Mouse (Mus musculus): Measurements from ENCODE around the gene Gpc6.

The Gpc6 gene

GRCm38 (mm10) chr14:117930105-117930847, 1005.2 kb downstream of the Gpc6 start:
- DNase-seq (ENCODE audit: low spot score in 2 of 2) = no peak

GRCm38 (mm10) chr14:117930848-117931816, 1006.0 kb downstream of the Gpc6 start:
- DNase-seq (ENCODE audit: low spot score in 2 of 2) = no peak

- DNase-seq (ENCODE audit: low spot score in 2 of 2) = no peak
Measured at GRCm38 (mm10) chr14:117932163-117932851, 1007.2 kb downstream of the Gpc6 start.

- DNase-seq (ENCODE audit: low spot score in 2 of 2) = no peak
Measured at GRCm38 (mm10) chr14:117938554-117938953, 1013.4 kb downstream of the Gpc6 start.

GRCm38 (mm10) chr14:117939471-117939870, 1014.4 kb downstream of the Gpc6 start:
- no peak for DNase-seq (ENCODE audit: low spot score in 2 of 2)

- no peak for DNase-seq (ENCODE audit: low spot score in 2 of 2)
Measured at GRCm38 (mm10) chr14:117945920-117946503, 1020.9 kb downstream of the Gpc6 start.

GRCm38 (mm10) chr14:117951265-117951664, 1026.2 kb downstream of the Gpc6 start:
- no peak for DNase-seq (ENCODE audit: low spot score in 2 of 2)

GRCm38 (mm10) chr14:117951686-117952085, 1026.6 kb downstream of the Gpc6 start:
- no peak for DNase-seq (ENCODE audit: low spot score in 2 of 2)

GRCm38 (mm10) chr14:117956051-117956450, 1030.9 kb downstream of the Gpc6 start:
- no peak for DNase-seq (ENCODE audit: low spot score in 2 of 2)

GRCm38 (mm10) chr14:117958389-117958788, 1033.3 kb downstream of the Gpc6 start:
- DNase-seq (ENCODE audit: low spot score in 2 of 2) = peak; percentile 63 to 64

GRCm38 (mm10) chr14:117961267-117961666, 1036.2 kb downstream of the Gpc6 start:
- no peak for DNase-seq (ENCODE audit: low spot score in 2 of 2)

GRCm38 (mm10) chr14:117961844-117962243, 1036.7 kb downstream of the Gpc6 start:
- no peak for DNase-seq (ENCODE audit: low spot score in 2 of 2)

- DNase-seq (ENCODE audit: low spot score in 2 of 2) = no peak
Measured at GRCm38 (mm10) chr14:117962453-117962852, 1037.3 kb downstream of the Gpc6 start.

GRCm38 (mm10) chr14:117972576-117972975, 1047.5 kb downstream of the Gpc6 start:
- no peak for DNase-seq (ENCODE audit: low spot score in 2 of 2)

- DNase-seq (ENCODE audit: low spot score in 2 of 2) = peak in 1 of 2 experiments; percentile 37
Measured at GRCm38 (mm10) chr14:117981532-117981931, 1056.4 kb downstream of the Gpc6 start.

- no peak for DNase-seq (ENCODE audit: low spot score in 2 of 2)
Measured at GRCm38 (mm10) chr14:117988444-117988843, 1063.3 kb downstream of the Gpc6 start.

- DNase-seq (ENCODE audit: low spot score in 2 of 2) = no peak
Measured at GRCm38 (mm10) chr14:117990203-117990602, 1065.1 kb downstream of the Gpc6 start.

GRCm38 (mm10) chr14:117992600-117993256, 1067.6 kb downstream of the Gpc6 start:
- DNase-seq (ENCODE audit: low spot score in 2 of 2) = no peak

GRCm38 (mm10) chr14:117993845-117994244, 1068.7 kb downstream of the Gpc6 start:
- no peak for DNase-seq (ENCODE audit: low spot score in 2 of 2)

- no peak for DNase-seq (ENCODE audit: low spot score in 2 of 2)
Measured at GRCm38 (mm10) chr14:118004434-118004833, 1079.3 kb downstream of the Gpc6 start.

GRCm38 (mm10) chr14:118005697-118006096, 1080.6 kb downstream of the Gpc6 start:
- peak; percentile 15 to 50 for DNase-seq (ENCODE audit: low spot score in 2 of 2)

Measured in frontal cortex, postnatal 14 days (tissue).